Mouse (Mus musculus): ENCODE data around the gene Upb1.

The Upb1 gene

DNA sequence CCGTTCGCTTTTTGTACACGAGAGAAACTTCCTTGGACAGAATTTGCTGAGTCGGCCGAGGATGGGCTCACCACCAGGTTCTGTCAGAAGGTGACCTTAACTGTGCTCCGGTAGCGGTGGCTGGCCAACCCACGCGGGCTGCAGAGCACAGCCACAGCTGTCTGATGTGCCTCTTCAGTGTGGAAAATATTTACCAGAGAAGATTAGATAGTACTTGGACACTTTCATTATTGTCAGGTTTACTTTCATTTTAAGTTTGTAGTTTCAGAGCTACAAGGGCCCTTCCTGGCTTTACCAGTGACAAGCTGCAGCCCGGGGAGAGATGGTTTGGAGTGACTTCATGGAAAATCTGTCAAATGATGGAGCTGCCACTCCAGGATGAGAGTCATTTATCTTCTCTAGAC, 23.6 kb downstream of the Upb1 start:
- DNase-seq (ENCODE audit: low spot score in 2 of 2): no peak

DNA sequence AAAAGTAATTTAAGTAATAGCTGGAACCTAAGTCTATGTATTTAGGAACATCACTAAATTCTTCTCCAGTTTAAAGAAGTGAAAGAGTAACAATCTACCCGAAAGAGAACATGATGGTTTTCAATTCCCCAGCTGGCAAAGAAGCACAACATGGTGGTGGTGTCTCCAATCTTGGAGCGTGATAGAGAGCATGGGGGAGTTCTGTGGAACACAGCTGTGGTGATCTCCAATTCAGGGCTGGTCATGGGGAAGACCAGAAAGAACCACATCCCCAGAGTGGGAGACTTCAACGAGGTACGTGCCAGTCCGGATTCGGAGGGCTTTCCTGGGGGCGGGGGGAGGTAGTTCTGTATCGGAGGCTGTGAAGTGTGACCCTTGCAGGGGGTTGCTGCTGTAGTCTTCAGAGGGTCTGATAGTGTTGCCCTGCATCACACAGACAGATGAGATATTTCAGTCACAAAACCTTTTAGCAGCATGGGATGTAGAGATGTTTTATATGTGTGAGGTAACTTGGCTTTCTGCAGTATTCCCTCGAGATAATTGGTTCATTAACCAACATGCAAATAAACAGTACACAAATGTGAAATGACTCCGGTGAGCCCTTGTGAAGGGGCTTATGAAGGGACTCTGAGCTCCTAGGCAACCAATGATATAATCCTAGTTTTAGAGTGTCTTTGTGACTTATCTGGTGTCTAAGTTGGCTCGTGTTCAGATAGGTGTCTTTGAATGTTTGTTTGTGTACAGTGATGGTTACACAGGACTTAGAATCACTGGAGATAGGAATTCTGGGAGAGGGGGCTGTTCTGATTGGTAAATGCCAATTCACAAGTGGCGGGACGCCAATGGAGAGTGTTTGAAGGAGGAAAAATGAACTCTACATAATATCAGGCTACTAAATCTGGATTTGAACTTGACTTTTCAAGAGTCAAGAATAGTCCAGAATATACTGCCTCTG, 27.4 kb downstream of the Upb1 start:
- no peak for DNase-seq (ENCODE audit: low spot score in 2 of 2)

DNA sequence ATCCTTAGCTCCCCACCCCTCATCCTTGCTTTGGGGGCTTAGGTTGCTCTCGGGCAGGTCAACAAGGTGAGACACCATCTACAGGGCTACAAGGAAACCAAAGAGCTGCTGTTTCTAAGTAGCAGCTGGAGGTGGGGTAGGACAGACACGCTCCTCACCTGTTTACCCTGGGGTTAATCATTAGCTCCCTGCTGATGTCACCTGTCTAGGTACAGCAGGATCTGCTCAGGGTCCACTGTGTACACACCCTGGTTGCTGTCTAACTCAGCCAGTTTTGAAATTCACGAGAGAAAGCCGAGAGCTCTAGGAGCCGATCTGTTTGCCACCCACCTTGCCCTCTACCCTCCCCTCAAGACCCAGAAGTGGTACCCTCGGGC, 28.1 kb downstream of the Upb1 start:
- no peak for DNase-seq (ENCODE audit: low spot score in 2 of 2)

DNA sequence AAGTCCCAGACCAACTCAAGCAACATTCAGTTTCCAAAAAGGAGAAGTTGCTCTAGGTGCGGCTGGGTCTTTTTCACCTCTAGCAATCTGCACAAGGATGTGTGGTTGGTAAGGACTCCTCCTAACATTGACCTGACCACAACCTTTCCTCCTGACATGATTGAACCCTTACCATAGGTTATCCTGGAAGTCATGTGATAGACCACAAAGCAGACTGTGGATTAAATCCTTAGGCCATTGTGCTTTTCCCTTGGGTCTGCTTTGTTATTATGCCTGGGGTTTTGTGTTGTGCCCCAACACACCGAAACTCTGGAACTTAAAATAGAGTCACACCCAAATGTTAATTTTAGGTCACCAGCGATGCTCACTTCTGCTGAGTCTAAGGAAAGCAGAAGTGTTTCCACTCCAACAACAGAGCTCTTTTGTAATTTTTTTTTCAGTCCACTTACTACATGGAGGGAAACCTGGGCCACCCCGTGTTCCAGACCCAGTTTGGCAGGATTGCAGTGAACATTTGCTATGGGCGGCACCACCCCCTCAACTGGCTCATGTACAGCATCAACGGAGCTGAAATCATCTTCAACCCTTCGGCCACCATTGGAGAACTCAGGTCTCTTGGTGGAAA, 28.7 kb downstream of the Upb1 start:
- DNase-seq (ENCODE audit: low spot score in 2 of 2): no peak

DNA sequence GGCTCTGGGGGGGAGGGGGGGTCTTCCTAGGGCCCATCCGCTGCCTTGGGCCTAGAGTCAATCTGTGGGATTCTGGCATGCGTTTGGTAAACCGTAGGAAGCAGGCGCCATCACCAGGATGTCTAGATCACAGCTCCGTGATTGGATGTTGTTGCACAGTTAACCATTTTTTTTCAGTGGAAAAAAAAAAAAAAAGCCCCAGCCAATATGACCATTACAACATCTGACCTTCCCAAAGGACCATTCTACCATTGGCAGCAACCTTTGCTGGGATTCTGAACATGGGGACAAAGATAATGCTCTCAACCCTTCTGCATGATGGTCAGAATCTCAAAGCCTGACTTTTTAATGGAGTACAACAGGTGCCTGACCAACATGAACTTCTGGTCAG, 29.2 kb downstream of the Upb1 start:
- DNase-seq (ENCODE audit: low spot score in 2 of 2): no peak

DNA sequence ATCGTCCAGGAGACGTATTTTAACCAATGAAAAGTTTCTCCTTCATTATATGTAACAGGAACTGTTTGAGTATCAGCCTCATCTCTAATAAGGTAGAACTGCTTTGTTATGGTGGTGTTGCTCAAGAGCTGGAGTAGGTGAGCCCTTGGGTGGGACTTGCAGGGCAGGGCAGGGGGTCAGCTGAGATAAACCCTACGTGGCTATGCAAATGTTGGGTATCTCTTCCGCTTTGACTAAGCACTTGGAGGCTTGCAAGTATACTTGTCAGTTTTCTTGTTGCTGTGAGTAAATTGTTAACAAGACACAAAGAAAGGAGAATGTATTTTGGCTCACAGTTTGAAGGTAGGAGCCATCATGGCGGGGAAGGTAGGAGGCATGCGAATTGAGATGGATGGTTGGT, 29.7 kb downstream of the Upb1 start:
- DNase-seq (ENCODE audit: low spot score in 2 of 2): no peak

DNA sequence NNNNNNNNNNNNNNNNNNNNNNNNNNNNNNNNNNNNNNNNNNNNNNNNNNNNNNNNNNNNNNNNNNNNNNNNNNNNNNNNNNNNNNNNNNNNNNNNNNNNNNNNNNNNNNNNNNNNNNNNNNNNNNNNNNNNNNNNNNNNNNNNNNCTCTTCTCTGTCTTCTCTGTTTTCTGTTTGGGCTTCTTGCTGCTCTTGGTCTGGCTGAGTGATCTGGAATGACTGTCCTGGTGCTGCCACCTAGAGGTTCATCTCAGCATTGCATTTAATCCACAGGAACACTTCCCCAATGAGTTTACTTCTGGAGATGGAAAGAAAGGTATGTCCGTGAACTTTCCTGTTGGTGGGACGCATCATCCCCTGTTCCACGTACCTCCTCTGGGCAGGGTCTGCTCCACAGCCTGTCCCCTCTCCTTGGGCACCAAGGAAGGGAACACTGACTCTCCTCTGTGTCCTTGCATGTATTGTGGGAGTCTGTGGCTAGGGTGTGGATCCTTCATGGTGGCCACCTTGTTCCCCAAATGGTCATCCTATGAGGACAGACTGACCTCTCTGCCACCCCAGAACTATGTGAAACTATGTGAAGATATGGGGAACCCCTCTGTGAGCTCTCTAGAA, 35.8 kb downstream of the Upb1 start:
- peak; percentile 47 to 73 for DNase-seq (ENCODE audit: low spot score in 2 of 2)

DNA sequence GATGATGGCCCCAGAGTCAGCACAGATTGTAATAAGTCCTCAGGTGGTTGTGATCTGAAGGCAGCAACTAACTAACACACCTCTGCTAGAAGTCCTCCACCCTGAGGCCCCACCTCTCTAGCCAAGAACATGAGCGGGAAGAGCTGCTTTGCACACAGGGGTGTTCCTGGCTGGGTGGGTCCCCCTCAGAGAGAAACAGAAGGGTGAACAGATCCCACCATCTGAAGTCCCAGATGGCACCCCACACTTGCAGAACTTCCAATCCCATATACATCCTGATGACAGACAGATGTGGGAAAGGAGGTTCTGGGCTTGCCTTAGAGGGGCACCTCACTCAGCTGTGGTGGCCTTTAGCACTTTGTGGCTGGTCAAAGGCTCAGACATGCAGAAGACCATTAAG, 36.4 kb downstream of the Upb1 start:
- no peak for DNase-seq (ENCODE audit: low spot score in 2 of 2)

DNA sequence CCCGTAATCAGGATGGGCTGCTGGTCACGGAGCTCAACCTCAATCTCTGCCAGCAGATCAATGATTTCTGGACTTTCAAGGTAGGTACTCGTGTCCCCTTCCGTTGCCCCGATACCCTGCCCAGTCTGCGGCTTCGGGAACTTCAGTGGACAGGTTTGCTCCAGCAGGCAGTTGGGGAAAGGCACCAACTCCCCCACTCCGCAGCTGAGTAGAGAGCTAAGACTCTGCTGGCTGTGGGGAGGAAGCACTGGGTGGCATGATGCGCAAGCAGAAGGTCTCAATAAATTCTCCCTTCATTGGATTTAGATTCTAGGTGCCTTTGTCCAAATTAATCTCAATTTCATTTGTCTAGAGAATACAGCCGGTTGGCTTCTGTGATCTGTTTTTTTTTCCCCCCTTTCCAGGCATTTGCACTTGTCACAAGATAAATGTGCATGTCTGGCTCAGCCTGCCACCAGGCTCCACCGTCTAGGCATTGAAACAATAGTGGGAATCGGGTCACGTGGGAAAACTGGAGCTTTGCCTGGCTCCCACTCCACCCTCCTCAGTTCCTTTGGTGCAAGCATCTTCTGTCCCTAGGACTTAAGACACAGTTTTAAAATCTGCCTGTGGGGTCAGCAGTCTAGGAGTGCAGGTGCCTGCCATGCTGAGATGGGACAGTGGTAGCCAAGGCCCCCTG, 37.4 kb downstream of the Upb1 start:
- DNase-seq (ENCODE audit: low spot score in 2 of 2): no peak

DNA sequence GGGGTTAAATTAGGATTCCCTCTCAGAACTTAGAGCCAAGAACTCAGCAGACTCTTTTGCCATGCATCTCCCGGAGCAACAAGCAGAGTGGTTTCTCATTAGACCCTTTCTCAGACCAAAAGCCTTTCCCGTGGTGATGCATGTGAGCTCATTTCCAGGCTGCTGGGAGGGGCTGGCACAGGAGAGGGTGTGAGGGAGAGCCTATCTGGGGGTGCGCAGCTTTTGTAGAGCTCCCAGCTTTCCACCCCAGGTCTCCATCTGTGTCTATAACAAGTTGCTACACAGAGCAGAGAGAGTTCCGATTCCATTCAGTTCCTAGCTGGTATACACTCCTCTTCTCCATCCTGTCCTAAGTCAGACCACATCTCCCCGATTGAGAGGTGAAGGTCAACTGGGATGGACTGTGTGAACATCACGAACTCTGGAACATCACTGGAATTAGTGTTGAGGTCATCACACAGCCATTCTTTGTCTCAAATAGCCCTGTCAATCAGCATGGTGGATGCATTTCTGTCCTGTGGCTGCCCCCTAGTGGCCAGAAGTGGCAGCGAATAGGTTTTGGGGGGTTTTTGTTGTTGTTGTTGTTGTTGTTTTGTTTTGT, 38.4 kb downstream of the Upb1 start:
- DNase-seq (ENCODE audit: low spot score in 2 of 2): peak in 1 of 2 experiments; percentile 37

DNA sequence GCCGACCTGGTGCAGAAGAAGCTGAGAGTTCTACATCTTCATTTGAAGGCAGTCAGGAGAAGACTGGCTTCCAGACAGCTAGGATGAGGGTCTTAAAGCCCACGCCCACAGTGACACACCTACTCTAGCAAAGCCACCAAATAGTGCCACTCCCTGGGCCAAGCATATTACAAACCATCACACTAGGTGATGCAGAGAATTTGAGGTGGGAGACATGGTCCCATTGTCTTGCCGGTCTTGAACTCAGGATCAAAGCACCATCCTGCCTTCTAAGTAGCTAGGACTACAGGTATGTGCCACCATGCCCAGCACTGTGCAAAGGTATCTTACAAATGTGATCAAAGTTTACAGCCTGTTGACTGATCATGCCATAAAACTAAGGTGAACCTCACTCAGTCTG, 39.8 kb downstream of the Upb1 start:
- DNase-seq (ENCODE audit: low spot score in 2 of 2): no peak

DNA sequence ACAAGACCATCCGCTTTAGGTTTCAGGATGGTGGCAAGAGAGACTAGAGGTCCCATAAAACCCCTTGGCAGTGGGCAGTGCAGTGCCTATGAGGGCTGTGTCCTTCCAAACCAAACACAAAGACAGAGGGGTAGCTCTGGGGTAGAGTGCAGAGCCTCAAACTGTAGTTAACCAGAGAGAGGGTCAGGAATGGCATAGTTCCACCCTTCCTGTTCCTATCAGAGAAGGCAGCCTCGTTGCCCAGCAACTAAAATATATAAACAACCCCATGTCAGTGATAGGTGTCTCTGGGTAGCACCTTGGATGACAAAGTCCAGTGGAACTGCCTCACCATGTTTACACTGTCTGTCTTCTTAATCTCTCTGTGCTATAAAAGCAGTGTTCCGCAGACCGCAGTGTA, 40.9 kb downstream of the Upb1 start:
- no peak for DNase-seq (ENCODE audit: low spot score in 2 of 2)

DNA sequence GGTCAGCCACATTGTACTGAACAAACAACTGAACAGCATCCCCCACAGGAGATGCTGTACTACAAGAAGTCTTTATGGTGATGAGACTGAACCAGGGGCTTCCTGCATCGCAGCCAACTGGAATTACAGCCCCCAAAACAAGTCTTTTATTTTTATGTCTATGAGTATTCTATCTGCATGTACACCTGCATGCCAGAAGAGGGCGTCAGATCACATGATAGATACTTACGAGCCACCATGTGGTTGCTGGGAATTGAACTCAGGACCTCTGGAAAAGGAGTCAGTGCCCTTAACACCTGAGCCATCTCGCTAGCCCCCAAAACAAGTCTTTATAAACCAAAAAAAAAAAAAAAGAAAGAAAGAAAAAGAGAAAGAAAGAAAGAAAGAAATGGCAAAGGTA, 42.1 kb downstream of the Upb1 start:
- no peak for DNase-seq (ENCODE audit: low spot score in 2 of 2)

DNA sequence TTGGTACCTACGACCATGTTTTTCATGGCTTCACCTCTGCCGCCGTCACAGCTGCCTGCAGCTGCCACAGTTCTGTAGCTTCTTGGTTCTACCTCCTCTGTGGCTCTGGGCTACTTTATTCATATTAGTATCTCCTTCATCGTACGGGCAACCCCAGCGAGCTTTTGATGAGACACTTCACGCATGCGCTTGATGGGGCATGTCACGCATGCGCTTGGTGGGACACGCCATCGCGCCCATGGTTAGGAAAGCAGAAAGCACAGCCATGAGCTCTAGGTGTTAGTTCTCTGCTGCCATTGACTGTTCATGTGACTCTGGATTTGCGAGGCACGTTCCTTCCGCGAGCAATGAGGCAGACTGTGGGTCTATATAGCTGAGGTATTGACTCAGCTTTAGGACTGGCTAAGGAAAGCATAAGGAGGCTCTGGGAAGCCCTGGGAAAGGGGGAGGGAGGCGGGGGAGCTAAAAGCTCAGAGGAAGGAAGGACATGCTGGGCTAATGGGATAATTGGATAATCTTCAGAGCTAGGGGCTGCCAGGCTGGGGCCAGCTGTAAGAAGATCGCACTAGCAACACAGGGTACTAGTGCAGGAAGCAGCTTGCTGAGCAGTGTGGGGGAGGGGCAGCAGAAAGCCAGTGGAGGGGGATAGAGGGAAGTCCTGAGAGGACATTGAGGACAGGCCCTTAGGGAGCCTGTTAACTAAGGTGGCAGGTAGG, 43.4 kb downstream of the Upb1 start:
- no peak for DNase-seq (ENCODE audit: low spot score in 2 of 2)

DNA sequence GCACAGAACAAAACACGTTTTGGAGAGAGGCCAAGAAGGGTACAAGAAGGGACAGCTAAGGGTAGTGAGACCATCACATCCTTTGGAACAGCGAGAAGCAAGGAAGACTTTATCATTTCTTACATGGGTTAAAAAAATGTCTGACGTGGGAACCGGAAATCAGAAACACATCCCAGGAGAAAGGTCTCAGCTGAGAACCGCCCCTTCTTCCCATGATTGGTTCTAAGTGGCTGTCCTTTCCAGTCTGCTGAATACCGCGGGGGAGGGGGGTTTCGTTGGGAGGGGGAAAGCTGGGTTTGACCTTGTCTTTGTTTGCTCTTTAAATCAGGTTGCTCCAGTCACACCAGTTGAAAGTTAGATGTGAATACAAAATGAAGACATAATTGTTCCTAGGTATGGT, 44.1 kb downstream of the Upb1 start:
- DNase-seq (ENCODE audit: low spot score in 2 of 2): no peak

DNA sequence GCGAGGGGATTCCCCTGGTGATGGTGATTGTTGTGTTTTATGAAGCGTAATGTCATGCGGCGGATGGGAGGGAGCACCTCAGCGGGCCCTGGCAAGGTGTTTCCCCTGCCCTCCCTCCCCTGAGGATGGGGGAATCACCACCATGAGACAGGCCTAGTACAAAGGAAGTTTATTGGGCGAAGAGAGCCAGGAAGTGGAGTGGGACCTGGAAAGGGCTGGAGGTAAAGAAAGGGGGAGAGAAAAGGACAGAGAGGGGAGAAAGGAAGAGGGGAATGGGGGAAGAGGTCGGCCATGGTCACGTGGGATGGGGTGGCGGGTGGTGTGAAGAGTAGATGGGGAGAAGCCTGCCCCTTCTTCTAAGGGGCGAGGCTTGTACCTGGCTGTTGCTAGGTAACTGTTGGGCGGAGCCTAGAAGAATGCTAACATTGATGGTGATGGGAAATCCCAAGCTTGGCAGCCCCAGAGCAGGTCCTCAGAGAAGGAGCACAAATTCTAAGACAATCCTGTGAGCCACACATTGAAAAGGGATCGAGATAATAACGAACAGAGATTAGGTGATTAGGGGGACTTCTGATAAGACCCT, 45.7 kb downstream of the Upb1 start:
- peak in 1 of 2 experiments; percentile 29 for DNase-seq (ENCODE audit: low spot score in 2 of 2)

DNA sequence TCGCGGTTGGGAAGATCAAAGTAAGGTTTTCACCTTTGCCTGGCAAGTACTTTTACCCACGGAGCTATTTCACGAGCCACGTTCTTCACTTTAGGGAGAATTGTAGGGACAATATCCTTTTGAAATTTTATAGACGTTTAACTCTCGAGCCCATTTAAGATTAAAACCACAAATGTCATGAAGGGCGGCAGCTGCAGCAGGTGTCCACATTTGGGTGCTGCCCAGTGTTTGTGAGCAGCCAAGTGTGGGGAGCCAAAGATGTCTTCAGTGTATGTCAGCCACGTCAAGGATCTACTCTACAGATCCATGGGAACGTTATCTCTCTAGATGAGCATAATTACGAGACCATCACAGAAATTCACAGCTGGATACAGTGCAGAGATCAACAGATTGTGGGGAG, 46.6 kb downstream of the Upb1 start:
- no peak for DNase-seq (ENCODE audit: low spot score in 2 of 2)

DNA sequence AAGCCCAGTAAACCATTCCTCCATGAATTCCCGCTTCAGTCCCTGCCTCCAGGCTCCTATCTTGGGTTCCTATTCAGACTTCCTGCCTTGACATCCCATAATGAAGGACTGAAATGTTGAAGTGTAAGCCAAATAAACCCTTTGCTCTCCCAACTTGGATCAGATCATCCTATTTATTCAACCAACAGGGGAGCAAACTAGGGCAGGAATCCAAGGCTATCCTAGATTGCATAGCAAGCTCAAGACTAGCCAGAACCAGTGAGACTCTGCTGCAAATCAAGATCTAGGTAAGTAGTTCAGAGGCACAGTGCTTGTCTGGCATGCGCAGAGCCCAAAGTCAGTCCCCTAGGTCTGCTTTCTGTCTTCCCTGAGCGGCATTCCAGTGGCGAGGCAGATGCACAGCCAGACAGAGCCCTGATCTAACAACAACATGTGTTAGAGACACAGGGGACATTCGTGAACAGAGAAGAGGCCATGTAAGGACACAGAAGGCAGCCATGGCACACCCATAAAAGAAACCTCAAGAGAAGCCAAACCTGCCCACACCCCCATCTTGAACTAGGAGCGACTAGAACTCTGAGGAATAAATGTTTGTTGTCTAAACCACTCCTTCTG, 48.0 kb downstream of the Upb1 start:
- no peak for DNase-seq (ENCODE audit: low spot score in 2 of 2)

DNA sequence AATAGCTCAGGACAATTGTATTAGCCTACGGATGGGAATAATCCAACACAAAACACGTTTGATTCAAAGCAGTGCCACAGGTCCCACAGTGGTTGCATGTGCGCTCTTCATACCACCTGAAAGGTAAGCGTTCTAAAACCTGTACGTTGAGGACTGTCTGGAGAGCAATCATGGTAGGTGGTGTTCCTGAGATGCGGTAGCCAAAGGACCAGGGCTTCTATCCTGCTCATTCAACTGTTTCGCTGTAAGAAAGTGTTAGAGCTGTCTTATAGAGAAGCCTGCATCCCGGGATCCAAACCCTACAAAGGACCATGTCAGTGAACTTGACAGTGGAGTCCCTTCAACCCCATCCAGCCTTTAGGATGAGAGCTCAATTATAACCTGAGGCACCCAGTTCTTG, 49.4 kb downstream of the Upb1 start:
- DNase-seq (ENCODE audit: low spot score in 2 of 2): no peak

DNA sequence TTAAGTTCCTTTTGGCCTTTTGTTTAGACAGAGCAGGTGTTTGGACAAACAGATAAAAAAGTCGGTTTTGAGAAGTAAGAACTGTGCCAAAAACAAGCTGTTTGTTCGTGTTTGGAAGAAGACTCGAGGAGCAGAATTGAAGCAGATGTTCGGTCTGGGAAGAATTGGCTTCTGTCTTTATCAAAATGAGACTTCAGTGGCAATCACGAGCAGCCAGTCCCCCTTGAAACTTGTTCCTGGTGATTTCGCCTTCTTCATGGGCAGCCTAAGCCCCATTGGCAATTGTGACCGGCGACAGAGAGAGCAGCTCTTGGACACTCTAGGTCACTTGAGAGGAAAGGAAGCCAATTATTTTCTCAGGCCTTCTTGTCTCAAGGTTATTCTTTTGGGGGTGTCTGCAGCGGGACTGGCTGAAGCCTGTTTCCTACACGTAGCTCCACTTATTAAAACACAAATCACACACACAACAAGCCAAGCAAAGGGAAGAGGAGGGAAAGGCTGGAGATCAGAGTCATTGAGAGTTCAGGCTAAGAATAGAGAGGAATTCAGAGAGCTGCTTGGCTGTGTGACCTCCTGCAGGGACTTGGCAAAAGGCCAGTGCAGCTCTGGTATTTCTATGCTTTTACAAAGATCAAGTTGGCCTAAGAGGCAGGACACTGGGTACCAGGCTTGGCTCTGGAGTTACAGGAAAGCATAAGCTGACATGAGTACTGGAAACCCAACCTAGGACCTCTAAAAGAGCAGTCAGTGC, 50.3 kb downstream of the Upb1 start:
- no peak for DNase-seq (ENCODE audit: low spot score in 2 of 2)
